Mouse (Mus musculus): ENCODE results near the gene Arhgef38. TPM values are rescaled to one million over a fixed set of nuclear protein-coding genes. Genes with fewer than 3 reads are reported as not detected.

Arhgef38 gene
- polyA plus RNA-seq, 1 experiment from 2014 or later, result not detected

- Histone ChIP-seq H3K36me3 (peaks cover 74% of the 10 kb centered on the region), H3K27ac (no peak overlapping the region), H3K4me3 (no peak overlapping the region), H3K27me3 (ENCODE audit: low read depth, poor library complexity, severe bottlenecking) (no peaks in the 10 kb centered on the region), H3K4me1 (no peaks in the 10 kb centered on the region), H3K9me3 (replicated peaks) (no peaks in the 10 kb centered on the region)
- WGBS, result 93% methylated on average over 2 of the region's 2 CpGs
- DNase-seq (ENCODE audit: low spot score), result no peak
Observed at GRCm38 (mm10) chr3:133098909-133099308, 135.8 kb downstream of the Arhgef38 start.

- H3K4me1 ChIP-seq, result peaks cover 3% of the 10 kb centered on the region; the same call in 1 of the 2 replicates
- H3K27me3 ChIP-seq (ENCODE audit: low read depth, poor library complexity, severe bottlenecking), result no peaks in the 10 kb centered on the region
- no peak overlapping the region for H3K27ac ChIP-seq
- DNase-seq (ENCODE audit: low spot score), result no peak
- no peak overlapping the region for H3K4me3 ChIP-seq
- no peaks in the 10 kb centered on the region for H3K9me3 ChIP-seq (replicated peaks)
- 92% methylated on average over 4 of the region's 4 CpGs for WGBS
- H3K36me3 ChIP-seq, result peaks cover 68% of the 10 kb centered on the region
Observed at GRCm38 (mm10) chr3:133098336-133098735, 136.4 kb downstream of the Arhgef38 start.

GRCm38 (mm10) chr3:133097936-133098335 is 136.8 kb downstream of the Arhgef38 start:
- H3K4me1 ChIP-seq, result peaks cover 7% of the 10 kb centered on the region
- 98% methylated on average over 6 of the region's 6 CpGs for WGBS
- H3K27ac ChIP-seq, result no peak overlapping the region
- no peaks in the 10 kb centered on the region for H3K27me3 ChIP-seq (ENCODE audit: low read depth, poor library complexity, severe bottlenecking)
- no peak for DNase-seq (ENCODE audit: low spot score)
- H3K4me3 ChIP-seq, result no peak overlapping the region
- no peaks in the 10 kb centered on the region for H3K9me3 ChIP-seq (replicated peaks)
- peaks cover 66% of the 10 kb centered on the region for H3K36me3 ChIP-seq

DNA sequence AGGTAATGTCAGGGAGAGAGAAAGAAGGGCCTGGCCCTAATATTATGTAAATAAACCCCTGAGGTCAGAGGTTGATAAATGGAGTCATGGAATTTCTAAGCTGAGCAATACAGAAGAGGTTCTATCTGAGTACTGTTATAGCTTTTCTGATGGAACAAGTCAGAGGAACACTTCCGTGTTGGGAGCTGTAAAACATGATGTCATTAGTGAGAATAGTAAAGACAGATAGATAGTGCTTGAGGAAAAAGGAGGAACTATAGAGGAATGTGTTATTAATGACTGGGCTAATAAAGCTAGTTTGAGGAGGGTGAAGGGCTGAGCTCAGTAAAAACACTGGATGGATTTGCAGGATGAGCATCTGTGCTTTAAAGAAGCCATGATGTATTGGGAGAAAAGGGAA is 140.4 kb downstream of the Arhgef38 start:
- H3K4me3 ChIP-seq, result no peak overlapping the region
- WGBS, result 75% methylated on average over 1 of the region's 1 CpGs
- no peaks in the 10 kb centered on the region for H3K9me3 ChIP-seq (replicated peaks)
- peaks cover 33% of the 10 kb centered on the region for H3K36me3 ChIP-seq
- peaks cover 18% of the 10 kb centered on the region for H3K4me1 ChIP-seq
- no peak for DNase-seq (ENCODE audit: low spot score)
- no peaks in the 10 kb centered on the region for H3K27me3 ChIP-seq (ENCODE audit: low read depth, poor library complexity, severe bottlenecking)
- H3K27ac ChIP-seq, result no peak overlapping the region

DNA sequence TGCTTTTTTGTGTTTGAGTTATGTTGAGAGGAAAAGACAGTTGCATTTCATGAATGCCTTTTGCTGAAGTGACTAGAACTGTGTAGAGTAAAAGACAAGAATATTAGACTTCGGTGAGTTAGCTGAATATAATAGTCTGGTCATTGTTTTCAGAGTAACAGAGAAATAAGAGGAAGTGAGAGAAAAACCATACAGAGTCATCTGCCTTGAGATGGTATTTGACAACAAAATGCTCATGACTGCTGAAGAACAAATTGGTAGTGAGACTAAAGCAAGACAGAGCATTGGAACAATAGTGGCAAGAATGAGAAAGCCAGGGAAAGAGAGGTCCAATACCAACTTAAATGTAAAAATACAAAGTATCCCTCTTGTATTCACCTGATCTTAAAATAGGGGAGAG is 141.8 kb downstream of the Arhgef38 start:
- Histone ChIP-seq H3K36me3 (peaks cover 19% of the 10 kb centered on the region), H3K27me3 (ENCODE audit: low read depth, poor library complexity, severe bottlenecking) (no peaks in the 10 kb centered on the region), H3K27ac (0 out of 2 replicates have a peak overlapping the region, but pooled peaks have one; percentile 99), H3K9me3 (replicated peaks) (no peaks in the 10 kb centered on the region), H3K4me3 (peak overlapping the region; percentile 88), H3K4me1 (peaks cover 18% of the 10 kb centered on the region)
- DNase-seq (ENCODE audit: low spot score), result no peak
- 93% methylated on average over 1 of the region's 1 CpGs for WGBS

GRCm38 (mm10) chr3:133092274-133092853 is 142.4 kb downstream of the Arhgef38 start:
- H3K36me3 ChIP-seq, result peaks cover 13% of the 10 kb centered on the region
- 1% methylated on average over 7 of the region's 7 CpGs for WGBS

GRCm38 (mm10) chr3:133091664-133092273 is 143.0 kb downstream of the Arhgef38 start, which contains the start of the genes Ints12 and Gstcd:
Ints12 (plus strand) TSS chr3:133091840.
Gstcd (minus strand) TSS chr3:133092033.
- WGBS, result under 1% methylated on average over 53 of the region's 53 CpGs
- Histone ChIP-seq H3K27ac (peak within 1 kb of the TSS; percentile 99), H3K4me1 (peaks cover 18% of the 10 kb centered on the region), H3K9me3 (replicated peaks) (no peaks in the 10 kb centered on the region), H3K36me3 (peaks cover 7% of the 10 kb centered on the region), H3K4me3 (peak within 1 kb of the TSS; percentile 88), H3K27me3 (ENCODE audit: low read depth, poor library complexity, severe bottlenecking) (no peaks in the 10 kb centered on the region)
- peak; percentile 96 for DNase-seq (ENCODE audit: low spot score)

More at GRCm38 (mm10) chr3:133092274-133092853, 142.4 kb downstream of the Arhgef38 start:
- Histone ChIP-seq H3K4me3 (peak overlapping the region; percentile 88), H3K4me1 (peaks cover 18% of the 10 kb centered on the region), H3K27ac (peak overlapping the region; percentile 99), H3K9me3 (replicated peaks) (no peaks in the 10 kb centered on the region), H3K27me3 (ENCODE audit: low read depth, poor library complexity, severe bottlenecking) (no peaks in the 10 kb centered on the region)
- no peak for DNase-seq (ENCODE audit: low spot score)

- Histone ChIP-seq H3K27ac (peak overlapping the region; percentile 99), H3K36me3 (0 out of 2 replicates have a peak, but pooled peaks cover 6% of the 10 kb centered on the region), H3K4me1 (peaks cover 18% of the 10 kb centered on the region), H3K4me3 (peak overlapping the region; percentile 88), H3K27me3 (ENCODE audit: low read depth, poor library complexity, severe bottlenecking) (no peaks in the 10 kb centered on the region), H3K9me3 (replicated peaks) (no peaks in the 10 kb centered on the region)
- under 1% methylated on average over 43 of the region's 44 CpGs for WGBS
- DNase-seq (ENCODE audit: low spot score), result no peak
Observed at GRCm38 (mm10) chr3:133091121-133091663, 143.6 kb downstream of the Arhgef38 start.

DNA sequence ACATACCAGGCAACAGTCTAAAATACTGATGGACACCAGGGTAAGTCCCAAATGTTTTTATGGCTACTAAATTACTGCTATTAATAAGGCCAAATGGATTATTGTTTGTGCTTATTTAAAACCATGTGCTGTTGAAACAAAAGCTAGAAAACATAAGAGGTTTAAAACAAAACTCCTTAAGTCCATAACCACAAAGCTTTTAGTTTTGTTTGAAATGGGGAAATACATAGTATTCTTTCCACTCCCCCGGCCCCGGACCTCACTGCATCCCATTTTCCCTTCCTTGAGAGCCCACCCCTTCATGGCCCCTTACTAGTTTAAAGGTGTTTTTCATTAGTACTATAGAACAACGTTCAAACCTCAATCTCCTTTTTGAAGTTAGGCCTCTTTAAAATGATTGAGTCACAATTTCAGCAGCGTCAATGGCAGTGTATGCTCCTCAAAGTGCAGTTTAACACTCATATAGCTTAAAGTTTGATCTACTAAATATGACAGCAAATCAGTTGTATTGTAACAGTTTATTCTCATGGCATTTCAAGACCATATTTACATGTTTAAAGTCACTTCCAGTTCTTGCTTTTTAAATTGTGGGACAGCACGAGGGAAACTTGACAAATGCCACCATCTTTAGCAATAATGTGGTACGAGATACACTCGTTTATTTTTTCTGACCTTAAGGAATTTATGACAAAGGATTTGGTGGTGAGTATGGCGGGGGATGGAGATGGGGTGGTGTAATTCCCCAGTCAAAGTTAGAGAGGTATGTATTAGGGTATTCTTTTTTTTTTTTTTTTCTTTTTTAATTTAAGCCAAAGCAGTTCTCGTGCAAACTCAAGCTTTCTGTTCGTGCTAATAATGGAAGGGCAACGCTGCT is 144.3 kb downstream of the Arhgef38 start:
- H3K27ac ChIP-seq, result peak overlapping the region; percentile 99
- H3K4me3 ChIP-seq, result peak overlapping the region; percentile 88
- 8% methylated on average over 11 of the region's 11 CpGs for WGBS
- H3K9me3 ChIP-seq (replicated peaks), result no peaks in the 10 kb centered on the region
- no peaks in the 10 kb centered on the region for H3K27me3 ChIP-seq (ENCODE audit: low read depth, poor library complexity, severe bottlenecking)
- peaks cover 18% of the 10 kb centered on the region for H3K4me1 ChIP-seq
- no peaks in the 10 kb centered on the region for H3K36me3 ChIP-seq
- peak; percentile 40 for DNase-seq (ENCODE audit: low spot score)

DNA sequence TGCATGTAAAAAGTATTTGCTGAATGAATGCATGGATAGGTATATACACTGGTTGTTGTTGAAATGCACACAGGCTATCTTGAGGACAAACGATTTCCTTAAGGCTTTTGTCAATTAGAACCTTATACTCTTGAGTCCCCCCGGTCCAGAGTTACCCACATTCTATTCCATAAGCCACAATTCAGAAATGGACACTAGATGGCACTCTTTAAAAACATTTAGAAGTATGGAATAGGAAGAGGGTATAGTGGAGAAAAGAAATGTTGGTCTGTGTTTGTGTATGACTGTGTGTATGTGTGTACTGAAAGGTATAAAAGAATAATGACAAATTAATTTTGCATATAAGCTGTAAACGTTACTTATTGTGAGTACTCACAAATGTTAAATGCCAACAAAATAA is 148.9 kb downstream of the Arhgef38 start:
- Histone ChIP-seq H3K4me3 (no peak overlapping the region), H3K27ac (no peak overlapping the region), H3K9me3 (replicated peaks) (no peaks in the 10 kb centered on the region), H3K36me3 (peaks cover 35% of the 10 kb centered on the region), H3K4me1 (peaks cover 6% of the 10 kb centered on the region; the same call in 1 of the 2 replicates), H3K27me3 (ENCODE audit: low read depth, poor library complexity, severe bottlenecking) (no peaks in the 10 kb centered on the region)
- no peak for DNase-seq (ENCODE audit: low spot score)
- WGBS, result 78% methylated on average over 3 of the region's 3 CpGs

DNA sequence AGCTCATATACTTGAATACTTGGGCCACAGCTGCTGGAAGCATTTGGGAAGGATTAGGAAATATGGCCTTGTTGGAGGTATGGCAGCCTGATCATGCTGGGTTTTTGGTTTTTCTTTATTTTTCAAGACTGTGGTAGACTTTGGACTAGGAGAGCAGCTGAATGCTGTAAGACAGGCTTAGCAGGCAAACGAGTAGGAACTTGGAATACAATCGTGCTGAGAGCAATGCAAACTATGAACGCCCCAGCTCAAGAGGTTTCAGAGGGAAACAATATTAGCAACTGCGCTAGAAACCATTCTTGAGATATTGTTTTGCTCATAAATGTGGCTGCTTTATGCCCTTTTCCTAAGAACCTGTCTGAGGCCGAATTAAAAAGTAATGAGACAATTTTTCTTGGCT is 152.0 kb downstream of the Arhgef38 start:
- Histone ChIP-seq H3K27me3 (ENCODE audit: low read depth, poor library complexity, severe bottlenecking) (no peaks in the 10 kb centered on the region), H3K36me3 (peaks cover 56% of the 10 kb centered on the region), H3K27ac (no peak overlapping the region), H3K9me3 (replicated peaks) (no peaks in the 10 kb centered on the region), H3K4me1 (no peaks in the 10 kb centered on the region), H3K4me3 (no peak overlapping the region)
- 93% methylated on average over 5 of the region's 5 CpGs for WGBS
- DNase-seq (ENCODE audit: low spot score), result no peak

DNA sequence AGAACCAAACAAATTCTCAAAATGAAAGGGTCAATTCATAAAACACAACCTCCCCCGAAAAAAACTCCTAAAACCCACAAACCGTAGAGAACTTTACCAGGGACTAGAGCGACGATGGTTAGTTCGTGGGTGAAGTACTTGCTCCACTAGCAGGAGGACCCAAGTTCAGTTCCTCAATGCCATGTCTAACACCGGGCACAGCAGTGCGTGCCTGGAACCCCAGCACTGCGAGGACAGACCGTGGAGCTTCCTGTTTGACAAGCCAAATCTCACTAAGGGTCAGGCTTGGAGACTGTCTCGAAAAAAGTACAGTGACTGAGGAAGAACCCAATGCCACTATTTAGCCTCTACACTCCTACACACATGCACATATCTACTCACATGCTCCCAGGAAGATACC is 159.2 kb downstream of the Arhgef38 start:
- WGBS, result 94% methylated on average over 10 of the region's 10 CpGs
- no peaks in the 10 kb centered on the region for H3K4me1 ChIP-seq
- H3K36me3 ChIP-seq, result peaks cover 61% of the 10 kb centered on the region
- H3K27ac ChIP-seq, result no peak overlapping the region
- H3K27me3 ChIP-seq (ENCODE audit: low read depth, poor library complexity, severe bottlenecking), result no peaks in the 10 kb centered on the region
- no peak overlapping the region for H3K4me3 ChIP-seq
- H3K9me3 ChIP-seq (replicated peaks), result no peaks in the 10 kb centered on the region
- DNase-seq (ENCODE audit: low spot score), result no peak

All from limb, embryonic 10.5 days (tissue).